Mouse (Mus musculus) erythroblast, embryonic 14.5 days (primary cell): ENCODE measurements around the gene Dido1.

Experiments used
- GATA1 ChIP-seq: IDR thresholded peaks from 2 replicates; pipeline ENCODE4 v1.6.1; 2012; ENCODE audit warnings: low read length, inconsistent platforms, mixed read lengths
- TAL1 ChIP-seq: IDR thresholded peaks from 3 replicates; pipeline ENCODE4 v1.6.1; 2012; ENCODE audit warnings: low read length, inconsistent platforms, mixed read lengths

DNA sequence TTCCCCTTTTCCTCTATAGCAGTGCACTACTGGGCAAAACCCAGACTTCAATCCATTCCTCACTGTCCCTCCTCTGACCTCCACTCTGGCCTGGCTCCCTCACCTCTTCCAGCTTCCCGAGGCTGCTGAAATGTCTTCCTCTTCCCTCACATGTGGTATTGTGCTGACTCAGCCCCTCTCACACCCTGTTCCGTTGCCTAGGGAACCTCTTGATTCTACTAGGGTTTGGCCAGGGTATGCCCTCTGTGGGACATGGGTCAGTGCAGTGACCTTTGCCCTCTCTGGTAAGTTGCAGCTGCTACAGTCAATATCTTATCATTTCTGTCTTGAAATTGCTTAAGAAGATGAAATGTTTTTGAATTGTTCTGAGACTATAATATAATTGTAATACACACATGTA lies 47.0 kb upstream of the Dido1 start:
- TF ChIP-seq GATA1 (no peak), TAL1 (no peak)
